Mouse (Mus musculus) brown adipose tissue, adult 24 weeks (tissue): ENCODE measurements at regions not wholly inside any gene's neighbourhood (a gene's known extent, or its start where the extent isn't known, plus 50 kb on each side); places are given as distances from the start of the nearest gene placed in this dataset.

Source experiments
- H3K27ac ChIP-seq: fragments of 200-500 bp; replicated peaks from 2 replicates; pipeline ENCODE4 v1.5.1; 2012; ENCODE audit warnings: low read depth, mild to moderate bottlenecking, low read length
- H3K4me1 ChIP-seq: fragments of 200-500 bp; 2 replicates; pipeline ENCODE4 v1.6.1; 2012; ENCODE audit warnings: low read length, mixed read lengths; ENCODE audit not compliant: control insufficient read depth, insufficient read depth, insufficient read length
- H3K4me3 ChIP-seq: fragments of 200-500 bp; 2 replicates; pipeline ENCODE4 v1.5.1; 2012; ENCODE audit warnings: low read depth, mild to moderate bottlenecking, low read length, moderate library complexity; ENCODE audit not compliant: insufficient read depth

- H3K4me1 ChIP-seq, result no peaks in the 10 kb centered on the region
- no peak overlapping the region for H3K27ac ChIP-seq
- no peak overlapping the region for H3K4me3 ChIP-seq
Observed at GRCm38 (mm10) chr4:45726783-45727182, 72.0 kb upstream of the Aldh1b1 start.

DNA sequence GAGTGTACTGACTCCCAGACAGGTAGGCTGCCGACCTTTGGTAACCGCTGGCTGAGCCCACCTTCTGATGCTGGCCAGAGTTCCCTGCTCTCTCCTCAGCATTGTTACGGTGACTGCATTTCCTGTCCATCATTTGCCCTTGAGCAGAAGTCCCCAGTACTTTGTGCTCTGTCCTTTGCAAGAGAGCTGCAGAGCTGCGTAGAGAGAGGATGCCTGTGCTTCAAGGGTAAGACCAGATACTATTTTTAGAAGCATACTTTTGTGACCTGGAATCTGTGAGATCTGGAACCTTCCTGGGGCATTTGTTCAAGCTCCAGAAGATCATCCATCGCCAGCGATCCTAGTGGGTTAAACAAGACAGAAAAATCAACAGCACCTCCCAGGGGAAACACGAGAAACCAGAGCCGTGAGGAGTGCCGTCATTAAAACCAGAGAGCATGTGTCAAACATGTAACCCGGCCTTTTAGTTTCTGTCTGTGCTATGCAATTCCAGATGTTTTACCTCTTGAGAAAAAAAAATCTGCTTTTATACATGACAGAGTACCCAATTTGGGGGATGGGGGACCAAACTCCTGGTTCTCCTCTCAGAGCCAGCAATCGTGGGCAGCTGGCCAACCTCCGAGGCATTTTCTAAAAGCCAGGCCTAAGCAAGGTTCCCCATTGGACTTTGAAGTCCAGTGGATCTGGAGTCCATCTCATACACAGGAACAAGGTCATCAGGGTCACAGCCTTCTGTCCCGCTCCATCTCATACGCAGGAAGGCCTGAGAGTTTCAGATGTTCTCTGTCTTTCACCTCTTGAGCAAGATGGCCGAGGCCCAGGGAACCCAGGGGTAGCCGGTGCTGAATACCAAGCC lies 73.5 kb upstream of the Aldh1b1 start:
- H3K4me3 ChIP-seq, result no peak overlapping the region
- no peak overlapping the region for H3K27ac ChIP-seq

DNA sequence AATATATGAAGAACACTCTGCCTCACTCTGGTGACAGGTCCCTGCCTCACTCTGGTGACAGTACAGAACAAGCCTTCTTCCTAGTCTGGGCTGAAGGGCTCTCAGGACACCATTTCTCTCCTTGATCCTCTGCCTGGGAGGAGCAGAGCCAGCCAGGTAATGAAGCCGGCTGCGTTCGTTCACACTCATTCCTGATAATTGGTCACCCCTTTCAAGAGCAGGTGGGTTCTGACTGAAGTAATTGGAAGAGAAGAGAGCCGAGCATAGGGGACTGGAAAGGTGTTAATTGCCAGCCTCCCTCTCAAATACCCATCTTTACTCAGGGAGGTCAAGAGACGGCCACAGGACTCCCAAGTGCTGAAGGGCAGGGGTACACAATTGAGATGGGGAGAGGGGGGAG lies 78.5 kb upstream of the Aldh1b1 start:
- no peak overlapping the region for H3K4me3 ChIP-seq
- no peaks in the 10 kb centered on the region for H3K4me1 ChIP-seq
- H3K27ac ChIP-seq, result no peak overlapping the region

More for the DNA sequence above, 73.5 kb upstream of the Aldh1b1 start:
- H3K4me1 ChIP-seq, result no peaks in the 10 kb centered on the region

DNA sequence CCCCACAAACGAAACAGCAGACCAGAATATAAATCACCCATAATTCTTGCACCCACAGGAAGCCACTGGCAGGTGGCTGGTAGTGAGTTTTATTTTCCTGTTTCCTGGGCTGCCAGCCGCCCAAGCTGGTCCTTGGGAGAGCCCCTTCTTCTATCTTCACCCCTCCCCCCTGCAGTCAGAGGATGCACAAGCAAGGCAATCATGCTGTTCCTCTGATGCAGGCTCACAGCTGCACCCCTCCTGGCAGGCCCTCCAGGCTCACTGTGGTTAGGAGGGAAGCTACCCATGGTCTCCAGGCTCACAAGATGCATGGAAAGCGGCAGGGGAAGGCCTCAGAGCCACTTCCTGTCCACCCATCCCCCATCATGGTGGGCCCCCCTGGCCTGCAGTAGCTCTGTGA lies 79.3 kb upstream of the Aldh1b1 start:
- H3K4me1 ChIP-seq, result no peaks in the 10 kb centered on the region
- no peak overlapping the region for H3K4me3 ChIP-seq
- H3K27ac ChIP-seq, result no peak overlapping the region

DNA sequence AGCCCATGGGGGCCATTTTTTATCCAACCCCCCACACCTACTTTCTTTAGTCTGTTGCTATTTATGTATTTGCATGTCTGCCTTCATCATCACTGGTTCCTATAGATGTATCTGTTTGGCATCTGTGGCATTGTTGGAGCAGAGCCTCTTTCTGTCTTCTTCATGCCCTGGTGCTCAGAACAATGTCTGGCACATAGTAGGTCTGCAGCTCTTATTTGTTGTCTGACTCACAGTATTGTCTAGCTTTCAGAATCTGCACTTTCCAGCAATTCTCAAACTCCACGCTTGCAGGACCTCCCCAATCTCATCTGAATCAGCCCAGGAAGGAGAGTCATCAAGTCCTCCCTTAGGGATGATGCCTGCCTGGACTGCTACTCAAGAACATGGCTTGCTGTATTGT lies 82.9 kb upstream of the Aldh1b1 start:
- H3K27ac ChIP-seq, result no peak overlapping the region
- no peaks in the 10 kb centered on the region for H3K4me1 ChIP-seq
- H3K4me3 ChIP-seq, result no peak overlapping the region

DNA sequence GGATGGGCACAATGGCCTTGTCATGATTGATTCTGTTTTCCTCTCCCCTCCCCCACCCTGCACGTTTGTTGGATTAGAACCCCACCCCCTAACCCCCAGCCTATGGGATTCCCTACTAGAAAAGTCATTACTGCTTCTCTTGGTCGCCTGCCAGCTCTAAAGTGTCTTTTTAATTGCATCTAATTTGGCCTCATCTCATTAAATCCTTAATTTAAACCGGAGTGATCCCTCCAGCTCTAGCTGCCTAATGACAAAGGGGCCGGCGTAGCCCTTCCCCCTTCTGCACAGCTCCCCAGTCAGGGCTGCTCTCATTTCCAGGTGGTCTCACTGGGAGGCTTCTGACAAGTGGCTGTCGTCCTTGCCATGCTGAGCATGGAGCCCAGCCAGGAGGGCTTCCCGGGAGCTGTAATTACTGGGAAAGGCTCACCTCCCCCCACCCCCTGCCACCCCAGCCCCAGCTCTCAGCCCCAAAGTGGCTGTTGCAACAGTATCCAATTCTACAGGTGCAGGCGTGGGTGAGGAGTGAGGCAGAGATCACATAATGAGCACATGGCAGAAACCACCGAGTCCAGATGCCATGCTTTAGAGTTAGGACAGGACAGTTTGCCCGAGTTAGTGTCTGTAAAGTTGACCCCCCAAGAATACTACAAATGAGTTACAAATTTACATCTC lies 84.8 kb upstream of the Aldh1b1 start:
- Histone ChIP-seq H3K4me3 (no peak overlapping the region), H3K4me1 (no peaks in the 10 kb centered on the region), H3K27ac (no peak overlapping the region)

- Histone ChIP-seq H3K4me1 (no peaks in the 10 kb centered on the region), H3K27ac (no peak overlapping the region), H3K4me3 (no peak overlapping the region)
Observed at GRCm38 (mm10) chr4:45713046-45713706, 85.6 kb upstream of the Aldh1b1 start.

DNA sequence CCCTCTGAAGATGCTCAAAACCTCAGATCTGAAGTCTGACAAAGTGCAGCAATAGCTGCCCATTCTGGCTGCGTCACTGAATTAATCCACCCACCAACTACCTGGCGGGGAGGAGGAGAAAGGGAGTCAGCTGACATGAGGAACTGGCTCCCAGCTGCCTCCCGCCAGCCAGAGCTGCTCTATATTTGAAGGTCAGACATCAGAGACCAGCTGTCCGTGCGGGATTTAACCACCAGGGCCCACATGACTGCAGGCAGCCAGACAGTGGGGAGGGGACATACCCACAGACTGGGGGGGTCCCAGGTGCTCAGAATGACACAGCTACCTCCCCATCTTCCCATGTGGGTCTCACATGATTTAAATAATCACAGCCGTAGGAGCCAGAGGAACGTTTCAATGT lies 94.8 kb upstream of the Aldh1b1 start:
- no peak overlapping the region for H3K27ac ChIP-seq
- H3K4me3 ChIP-seq, result no peak overlapping the region
- H3K4me1 ChIP-seq, result no peaks in the 10 kb centered on the region

DNA sequence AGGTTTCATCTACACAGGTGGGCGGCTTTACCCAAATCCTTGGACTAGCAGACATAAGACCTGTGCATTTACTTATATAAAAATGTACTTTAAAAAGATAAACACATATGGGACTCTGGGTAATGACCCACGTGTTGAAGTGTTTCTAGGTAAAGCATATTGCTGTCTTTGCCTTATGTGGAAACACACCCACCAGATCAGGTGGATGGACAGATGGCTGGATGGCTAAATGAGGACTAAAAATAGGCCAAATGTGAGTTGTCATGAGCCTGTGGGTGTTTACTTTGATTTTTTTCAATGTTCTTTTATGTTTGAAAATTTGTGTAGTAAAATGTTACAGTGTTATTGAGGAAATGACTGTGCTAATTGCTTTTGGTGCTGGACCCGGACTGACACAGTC lies 99.2 kb upstream of the Aldh1b1 start:
- H3K27ac ChIP-seq, result no peak overlapping the region
- H3K4me3 ChIP-seq, result no peak overlapping the region
- no peaks in the 10 kb centered on the region for H3K4me1 ChIP-seq

DNA sequence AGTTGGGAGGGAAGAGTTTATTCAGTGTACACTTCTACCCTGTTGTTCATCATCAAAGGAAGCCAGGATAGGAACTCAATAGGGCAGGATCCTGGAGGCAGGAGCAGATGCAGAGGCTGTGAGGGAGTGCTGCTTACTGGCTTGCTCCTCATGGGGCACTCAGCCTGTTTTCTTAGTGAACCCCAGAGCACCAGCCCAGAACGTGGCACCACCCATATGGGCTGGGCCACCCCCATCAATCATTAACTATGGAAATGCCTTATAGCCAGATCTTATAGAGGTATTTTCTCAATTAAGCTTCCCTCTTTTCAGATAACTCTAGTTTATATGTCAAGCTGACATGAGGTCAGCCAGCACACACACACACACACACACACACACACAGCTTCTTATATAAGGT lies 103.6 kb upstream of the Aldh1b1 start:
- Histone ChIP-seq H3K27ac (no peak overlapping the region), H3K4me1 (no peaks in the 10 kb centered on the region)

DNA sequence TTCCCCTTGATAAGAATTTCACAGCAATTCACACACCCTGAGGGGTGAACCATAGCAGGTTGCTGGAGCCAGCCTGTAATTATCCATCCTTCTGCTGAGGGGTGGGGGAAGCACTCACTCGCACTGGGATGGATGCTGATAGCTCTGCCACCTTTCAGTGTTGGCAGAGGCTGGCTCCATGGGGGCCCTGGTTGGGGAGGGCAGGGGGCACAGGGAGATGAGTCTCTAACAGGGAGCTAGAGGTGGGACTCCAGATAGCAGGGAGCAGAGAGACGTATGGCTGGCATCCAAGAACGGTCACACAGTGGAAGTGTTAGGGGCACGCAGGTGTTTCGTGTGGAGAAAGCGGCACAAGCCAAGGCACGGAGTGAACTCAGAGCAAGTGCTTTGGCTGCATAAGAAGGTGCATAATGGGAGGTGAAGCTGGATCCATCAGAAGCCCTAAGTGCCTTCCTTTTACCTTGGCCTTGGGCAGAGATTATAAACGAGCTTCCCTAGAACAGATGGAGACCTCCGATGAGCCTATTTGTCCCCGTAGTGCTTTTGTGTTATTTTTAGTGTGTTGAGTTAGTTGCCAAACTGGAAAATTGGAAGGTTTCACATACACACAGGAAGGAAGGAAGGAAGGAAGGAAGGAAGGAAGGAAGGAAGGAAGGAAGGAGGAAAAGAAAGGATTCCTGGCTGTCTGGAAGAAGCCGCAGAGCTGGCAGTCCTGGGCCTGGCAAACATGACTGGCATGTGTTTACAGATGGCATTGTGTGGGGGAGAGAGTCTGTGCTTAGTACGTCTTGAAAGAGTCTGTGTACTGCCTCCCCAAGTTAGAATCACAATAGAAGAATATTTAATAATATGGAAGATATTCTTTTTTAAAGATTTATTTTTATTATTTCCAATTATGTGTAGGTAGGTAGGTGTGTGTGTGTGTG lies 108.6 kb upstream of the Aldh1b1 start:
- Histone ChIP-seq H3K27ac (no peak overlapping the region), H3K4me1 (no peaks in the 10 kb centered on the region), H3K4me3 (no peak overlapping the region)

More for the DNA sequence above, 103.6 kb upstream of the Aldh1b1 start:
- no peak overlapping the region for H3K4me3 ChIP-seq

GRCm38 (mm10) chr4:45689572-45689971 lies 109.2 kb upstream of the Aldh1b1 start:
- H3K4me1 ChIP-seq, result 0 out of 2 replicates have a peak, but pooled peaks cover 2% of the 10 kb centered on the region
- no peak overlapping the region for H3K27ac ChIP-seq
- no peak overlapping the region for H3K4me3 ChIP-seq

DNA sequence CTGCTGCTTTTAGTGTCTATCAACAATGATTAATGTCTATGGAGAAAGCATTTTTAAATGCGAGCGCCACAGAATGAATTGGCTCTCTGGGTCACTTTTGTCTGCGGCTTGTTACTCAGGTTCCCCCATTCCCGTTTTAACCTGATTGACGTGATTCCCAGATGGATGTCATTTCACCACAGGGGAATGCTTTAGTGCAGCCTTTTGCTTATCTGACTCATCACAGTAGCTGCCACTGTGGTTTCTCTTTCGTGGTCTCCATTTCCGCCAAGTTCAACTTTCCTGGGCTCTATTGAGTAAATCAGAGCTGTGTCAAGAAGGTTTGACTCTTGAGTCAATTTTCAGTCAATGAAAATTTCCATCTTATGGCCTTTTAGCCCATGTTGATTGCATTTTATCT lies 110.6 kb upstream of the Aldh1b1 start:
- H3K4me3 ChIP-seq, result no peak overlapping the region
- H3K27ac ChIP-seq, result no peak overlapping the region
- H3K4me1 ChIP-seq, result 0 out of 2 replicates have a peak, but pooled peaks cover 2% of the 10 kb centered on the region

GRCm38 (mm10) chr4:45685031-45685430 lies 113.8 kb upstream of the Aldh1b1 start:
- H3K4me1 ChIP-seq, result 0 out of 2 replicates have a peak, but pooled peaks cover 4% of the 10 kb centered on the region
- no peak overlapping the region for H3K4me3 ChIP-seq
- no peak overlapping the region for H3K27ac ChIP-seq
